Comparison of ENCODE assay signal across 25 mouse cellular contexts in the genomic region with DNA sequence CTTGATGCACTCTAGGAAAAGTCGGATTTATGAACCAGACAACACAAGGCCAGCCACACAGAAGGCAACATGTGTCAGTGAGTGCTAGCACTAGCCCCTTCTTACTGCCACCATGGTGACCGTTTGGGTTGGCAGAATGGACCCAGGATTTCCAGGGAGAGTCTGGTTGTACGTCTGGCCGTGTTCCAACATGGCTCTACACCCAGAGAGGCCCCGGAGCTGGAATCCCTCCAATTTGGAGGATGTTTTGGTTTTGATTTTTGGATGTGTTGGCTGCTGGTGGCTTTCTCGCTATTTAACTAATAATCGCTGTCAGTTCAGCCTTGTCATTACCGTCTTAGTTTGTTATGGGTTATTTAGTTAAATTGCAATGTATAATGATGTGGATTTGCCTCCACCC. TPM values are rescaled to one million over a fixed set of nuclear protein-coding genes. Genes with fewer than 3 reads are reported as not detected.
A peak's percentile ranks its signal among the peaks of the same experiment; 100 is the strongest.
DNase-seq lines count a peak whose midpoint lies in the region; ATAC-seq and TF ChIP-seq lines count a peak whose summit lies in the region.
"Had no signal": no experiment of that assay in that cellular context is flagged by ENCODE, and none has a peak within 500 bp of the region (broad histone marks: within the 10 kb centered on the region; RNA-seq: fewer than 3 reads in every experiment).

No protein-coding gene starts in this region.

- no peaks in the 10 kb centered on the region for H3K27me3 ChIP-seq in embryonic facial prominence, embryonic 14.5 days (replicated peaks; ENCODE audit: control insufficient read depth, insufficient read depth, low read length)
- peaks cover 14% of the 10 kb centered on the region for H3K27me3 ChIP-seq in embryonic facial prominence, embryonic 10.5 days (replicated peaks; ENCODE audit: low read depth, poor library complexity, severe bottlenecking)
- H3K27me3 ChIP-seq: heart, embryonic 15.5 days; lung, embryonic 15.5 days had no signal

- H3K9ac ChIP-seq in embryonic facial prominence, embryonic 14.5 days (ENCODE audit: low read depth, low read length), result no peak overlapping the region
- H3K9ac ChIP-seq: heart, embryonic 15.5 days; limb, embryonic 12.5 days; liver, embryonic 13.5 days; lung, embryonic 15.5 days; midbrain, embryonic 12.5 days had no signal

- ATAC-seq in embryonic facial prominence, embryonic 14.5 days (ENCODE audit: low read depth), result no peak
- ATAC-seq: inflammation-experienced regulatory T-cells, adult 6 months had no signal

- H3K4me2 ChIP-seq in embryonic facial prominence, embryonic 14.5 days (ENCODE audit: low read depth, low read length), result no peak overlapping the region
- H3K4me2 ChIP-seq: heart, embryonic 15.5 days; limb, embryonic 12.5 days; liver, embryonic 13.5 days; lung, embryonic 15.5 days; midbrain, embryonic 12.5 days had no signal

- H3K4me3 ChIP-seq in embryonic facial prominence, embryonic 14.5 days (ENCODE audit: low read depth, low read length), result no peak overlapping the region
- H3K4me3 ChIP-seq in embryonic facial prominence, embryonic 10.5 days, result no peak overlapping the region
- H3K4me3 ChIP-seq in layer of hippocampus, adult 2 months, result no peak overlapping the region
- H3K4me3 ChIP-seq: heart, embryonic 15.5 days; left cerebral cortex, adult 2 months; limb, embryonic 12.5 days; liver, embryonic 13.5 days; lung, embryonic 15.5 days; midbrain, embryonic 12.5 days had no signal

- peak; percentile 50 for DNase-seq in embryonic facial prominence, embryonic 14.5 days (ENCODE audit: low spot score)
- DNase-seq in embryonic facial prominence, embryonic 10.5 days (ENCODE audit: low spot score), result no peak
- DNase-seq in layer of hippocampus, adult 2 months (ENCODE audit: low spot score in 2 of 2), result no peak
- no peak for DNase-seq in layer of hippocampus, postnatal 25 days (ENCODE audit: extremely low spot score in 1 of 2, low spot score in 1 of 2)
- DNase-seq in lung, postnatal 10 days, result peak; percentile 32
- DNase-seq in lung, postnatal 14 days, result no peak
- peak; percentile 7 for DNase-seq in adipocyte (ENCODE audit: low spot score)
- DNase-seq: gastrocnemius, postnatal 36 days; kidney, adult 2 months; kidney, postnatal 10 days; liver, embryonic 13.5 days; thymus, adult 2 months had no signal

- H3K9me3 ChIP-seq in embryonic facial prominence, embryonic 14.5 days (ENCODE audit: control insufficient read depth, low read length), result no peaks in the 10 kb centered on the region
- no peaks in the 10 kb centered on the region for H3K9me3 ChIP-seq in embryonic facial prominence, embryonic 10.5 days
- H3K9me3 ChIP-seq: heart, embryonic 15.5 days; limb, embryonic 12.5 days; liver, embryonic 13.5 days; lung, embryonic 15.5 days; midbrain, embryonic 12.5 days had no signal

- H3K27ac ChIP-seq in embryonic facial prominence, embryonic 14.5 days (replicated peaks; ENCODE audit: low read depth, low read length), result no peak overlapping the region
- H3K27ac ChIP-seq in embryonic facial prominence, embryonic 10.5 days (replicated peaks), result no peak overlapping the region
- peak overlapping the region; percentile 64 for H3K27ac ChIP-seq in layer of hippocampus, adult 2 months
- H3K27ac ChIP-seq: heart, embryonic 15.5 days; left cerebral cortex, adult 2 months; limb, embryonic 12.5 days; liver, embryonic 13.5 days; lung, embryonic 15.5 days; midbrain, embryonic 12.5 days had no signal

- no peak for TF ChIP-seq CTCF in layer of hippocampus, adult 2 months (conservative IDR thresholded peaks at IDR 0.05)

- peaks cover 17% of the 10 kb centered on the region; the same call in 1 of the 2 replicates for H3K36me3 ChIP-seq in embryonic facial prominence, embryonic 14.5 days (ENCODE audit: control insufficient read depth, insufficient read depth, low read length)
- peaks cover 8% of the 10 kb centered on the region; the same call in 1 of the 2 replicates for H3K36me3 ChIP-seq in embryonic facial prominence, embryonic 10.5 days (replicated peaks)
- H3K36me3 ChIP-seq: liver, embryonic 13.5 days; lung, embryonic 15.5 days; midbrain, embryonic 12.5 days had no signal

- H3K4me1 ChIP-seq in embryonic facial prominence, embryonic 14.5 days (ENCODE audit: control insufficient read depth, insufficient read depth, low read length), result no peaks in the 10 kb centered on the region
- peaks cover 14% of the 10 kb centered on the region for H3K4me1 ChIP-seq in embryonic facial prominence, embryonic 10.5 days

- 56% methylated on average over 8 of the region's 8 CpGs for WGBS in embryonic facial prominence, embryonic 14.5 days
- WGBS in embryonic facial prominence, embryonic 10.5 days, result 85% methylated on average over 8 of the region's 8 CpGs

RNA-seq across cellular contexts. Expression of gene Slc6a21, which starts 25.3 kb away (rescaled TPM):
- polyA plus RNA-seq in embryonic facial prominence, embryonic 14.5 days (2014; fragmentation: Nextera tagmentation; extraction: Ambion mirVana), result not detected in 2 replicates
- not detected in 2 replicates for polyA plus RNA-seq in embryonic facial prominence, embryonic 10.5 days (2016; fragmentation: Nextera tagmentation; extraction: Ambion mirVana)
- total RNA-seq in layer of hippocampus, adult 2 months (2021), result not detected
- total RNA-seq in layer of hippocampus, postnatal 25 days (2021), result not detected
- total RNA-seq: CH12.LX; gastrocnemius, postnatal 36 days; heart, adult 8-10 months; hematopoietic stem cell, adult 5-6 weeks; megakaryocyte progenitor cell, adult 5-6 weeks; MEL had no signal
- polyA plus RNA-seq: forebrain, embryonic 11.5 days; heart, embryonic 15.5 days; limb, embryonic 12.5 days; liver, embryonic 13.5 days; midbrain, embryonic 12.5 days; stomach, embryonic 16.5 days had no signal

RNA-seq across cellular contexts. Expression of gene Trpm4, which starts 31.0 kb away (rescaled TPM):
- polyA plus RNA-seq in embryonic facial prominence, embryonic 14.5 days (2014; fragmentation: Nextera tagmentation; extraction: Ambion mirVana), result 16.6 and 18.2 TPM in 2 replicates
- polyA plus RNA-seq in embryonic facial prominence, embryonic 10.5 days (2016; fragmentation: Nextera tagmentation; extraction: Ambion mirVana), result 10.6 and 11.3 TPM in 2 replicates
- total RNA-seq in layer of hippocampus, adult 2 months (2021), result 10 to 100 TPM; 12.8 to 16.5 TPM
- total RNA-seq in layer of hippocampus, postnatal 25 days (2021), result 10 to 100 TPM; 14.1 to 18.5 TPM

RNA-seq across cellular contexts. Expression of gene Hrc, which starts 32.5 kb away (rescaled TPM):
- polyA plus RNA-seq in embryonic facial prominence, embryonic 14.5 days (2014; fragmentation: Nextera tagmentation; extraction: Ambion mirVana), result 11.0 and 15.8 TPM in 2 replicates
- 0.31 and 0.64 TPM in 2 replicates for polyA plus RNA-seq in embryonic facial prominence, embryonic 10.5 days (2016; fragmentation: Nextera tagmentation; extraction: Ambion mirVana)
- total RNA-seq in layer of hippocampus, adult 2 months (2021), result under 1 TPM; 0.22 to 0.33 TPM
- under 1 TPM in 1 of 2 experiments, not detected in 1; 0.17 TPM for total RNA-seq in layer of hippocampus, postnatal 25 days (2021)
- total RNA-seq: hematopoietic stem cell, adult 5-6 weeks; megakaryocyte progenitor cell, adult 5-6 weeks; MEL had no signal
- polyA plus RNA-seq: forebrain, embryonic 11.5 days; inflammation-experienced regulatory T-cells, adult 6 months had no signal

Comparison
In these comparisons a context has a peak if more than half of its experiments do, and no peak if none do; other contexts are left out.
1. DNase-seq: peak in embryonic facial prominence, embryonic 14.5 days (single experiment), lung, postnatal 10 days (single experiment) and adipocyte (single experiment); none in embryonic facial prominence, embryonic 10.5 days (single experiment), layer of hippocampus, adult 2 months (0 of 2), layer of hippocampus, postnatal 25 days (0 of 2) and lung, postnatal 14 days (single experiment).